Mouse (Mus musculus) megakaryocyte, adult 5-6 weeks (primary cell): ENCODE results near the gene Onecut3. TPM values are rescaled to one million over a fixed set of nuclear protein-coding genes. Genes with fewer than 3 reads are reported as not detected.
A peak's percentile ranks its signal among the peaks of the same experiment; 100 is the strongest.

Experiments used
- ATAC-seq: 2 replicates; pipeline ENCODE4 v1.8.0; 2016; ENCODE audit warnings: mild to moderate bottlenecking, inconsistent platforms; ENCODE audit not compliant: poor library complexity, severe bottlenecking
- total RNA-seq, 2 experiments: library from RNA; stranded (forward) in 1 of 2; stranded (reverse) in 1 of 2; fragments of 153-499, 151-499 nt in 1 of 2; fragments of 221-1000, 200-1000 nt in 1 of 2; gene quantifications; 2 replicates each; pipeline versions ENCODE4 v1.2.3 to v1.2.4; 2015 to 2017

Gene Onecut3
- total RNA-seq (2015) (not detected in 2 replicates), total RNA-seq (2017) (not detected in 2 replicates)

- ATAC-seq = no peak
Measured at GRCm38 (mm10) chr10:80494732-80495131, at the start of gene Onecut3. Gene Onecut3 (plus strand): TSS chr10:80494835.

DNA sequence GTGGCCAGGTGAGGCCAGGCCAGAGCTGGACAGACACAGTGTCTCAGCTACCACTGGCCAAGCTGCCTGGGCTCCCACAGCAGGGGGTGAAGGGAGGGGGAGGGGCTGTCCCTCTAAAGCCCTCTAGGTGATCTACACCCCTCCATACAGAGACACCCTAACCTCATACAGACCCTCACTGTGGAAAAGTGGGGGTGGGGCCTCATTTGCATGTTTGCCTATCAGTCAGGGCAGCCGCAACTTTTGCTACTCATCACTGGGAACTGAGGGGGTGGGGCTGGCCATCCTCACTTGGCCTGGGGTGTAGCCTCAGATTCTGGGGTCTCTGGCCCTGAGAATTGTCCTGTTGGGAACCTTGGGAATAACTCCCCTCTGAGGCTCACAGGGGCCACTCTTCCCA lies 49.6 kb upstream of the Onecut3 start:
- ATAC-seq = no peak

- peak; percentile 95 for ATAC-seq
Measured at GRCm38 (mm10) chr10:80445898-80446601, 48.6 kb upstream of the Onecut3 start.

DNA sequence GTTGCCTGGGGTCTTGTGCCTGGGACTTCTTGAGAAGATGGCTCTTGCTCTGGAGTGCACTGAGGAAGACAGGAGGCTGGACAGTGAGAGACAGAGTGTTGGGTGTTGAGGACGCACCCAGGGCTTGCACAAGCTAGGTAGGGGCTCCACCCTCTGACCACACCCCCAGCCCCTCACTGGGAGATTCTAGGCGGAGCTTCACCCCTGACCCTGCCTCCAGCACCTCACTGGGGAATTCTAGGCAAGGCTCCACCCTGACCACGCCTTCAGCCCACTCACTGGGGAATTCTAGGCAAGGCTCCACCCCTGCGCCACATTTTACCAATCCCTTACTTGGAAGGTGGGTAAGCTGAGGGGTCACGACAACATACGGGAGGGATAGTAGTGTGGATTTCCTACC lies 44.0 kb upstream of the Onecut3 start:
- no peak for ATAC-seq

DNA sequence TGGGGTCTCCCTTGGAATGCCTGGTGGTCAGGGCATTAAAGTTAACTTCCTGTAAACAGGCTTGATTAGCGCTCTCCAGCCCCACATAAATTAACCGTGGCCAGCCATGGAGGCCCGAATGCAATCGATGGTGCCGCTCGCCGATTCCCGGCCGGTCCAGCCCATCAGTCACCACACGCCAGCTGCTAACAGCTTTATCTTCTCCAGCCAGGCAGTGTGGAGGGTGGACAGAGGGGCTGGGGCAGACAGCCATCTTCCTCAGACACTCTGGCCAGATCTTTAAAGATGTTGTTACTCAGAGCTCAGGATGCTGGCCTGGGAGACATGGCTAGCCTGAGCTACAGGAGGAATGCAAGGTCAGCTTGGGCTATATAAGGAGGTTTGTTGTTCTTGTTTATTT lies 41.0 kb upstream of the Onecut3 start:
- no peak for ATAC-seq

DNA sequence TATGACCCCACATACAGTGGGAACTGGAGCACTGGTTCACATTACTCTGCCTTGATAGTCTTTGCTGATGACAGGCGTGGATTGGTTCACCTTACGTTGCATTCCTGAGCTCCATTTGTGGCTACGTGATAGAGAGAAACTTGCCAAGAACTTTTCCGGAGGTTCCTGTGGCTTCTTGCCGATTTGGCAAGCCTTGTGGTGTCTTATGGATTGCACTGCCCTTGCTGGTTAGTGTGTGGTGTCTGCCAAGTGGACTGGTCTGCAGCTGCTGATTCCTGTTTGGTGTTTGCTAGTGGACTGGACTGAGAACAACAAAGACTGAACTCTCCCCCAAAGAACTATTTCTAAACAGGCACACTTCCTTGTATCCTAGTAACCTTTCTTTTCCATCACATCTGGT lies 39.9 kb upstream of the Onecut3 start:
- no peak for ATAC-seq

DNA sequence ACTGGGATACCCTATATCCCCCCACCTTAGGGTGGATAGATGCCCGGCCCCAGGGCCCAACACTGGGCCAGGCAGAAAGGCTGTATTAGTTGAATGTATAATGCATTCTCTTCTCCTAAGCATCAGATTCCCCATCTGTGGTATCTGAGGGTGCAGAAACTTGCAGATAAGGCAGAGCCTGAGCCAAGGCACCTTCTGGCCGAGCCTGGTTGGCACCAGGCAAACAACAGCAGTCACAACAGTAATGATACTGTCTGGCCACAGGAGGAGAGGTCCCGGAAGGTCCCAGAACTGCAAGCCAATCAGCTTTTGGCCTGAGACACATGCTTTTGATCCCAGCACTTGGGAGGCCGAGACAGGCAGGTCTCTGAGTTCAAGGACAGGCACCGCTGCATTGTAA lies 38.9 kb upstream of the Onecut3 start:
- ATAC-seq = no peak

- no peak for ATAC-seq
Measured at GRCm38 (mm10) chr10:80459236-80459635, 35.4 kb upstream of the Onecut3 start.

- no peak for ATAC-seq
Measured at GRCm38 (mm10) chr10:80459671-80460070, 35.0 kb upstream of the Onecut3 start.

GRCm38 (mm10) chr10:80460324-80460723 lies 34.3 kb upstream of the Onecut3 start:
- ATAC-seq = no peak

GRCm38 (mm10) chr10:80461346-80461745 lies 33.3 kb upstream of the Onecut3 start:
- no peak for ATAC-seq

GRCm38 (mm10) chr10:80464381-80465035 lies 30.1 kb upstream of the Onecut3 start:
- ATAC-seq = no peak

GRCm38 (mm10) chr10:80465066-80465465 lies 29.6 kb upstream of the Onecut3 start:
- ATAC-seq = no peak

GRCm38 (mm10) chr10:80475290-80475959 lies 19.2 kb upstream of the Onecut3 start:
- ATAC-seq = peak; percentile 99

- no peak for ATAC-seq
Measured at GRCm38 (mm10) chr10:80478531-80478930, 16.1 kb upstream of the Onecut3 start.

DNA sequence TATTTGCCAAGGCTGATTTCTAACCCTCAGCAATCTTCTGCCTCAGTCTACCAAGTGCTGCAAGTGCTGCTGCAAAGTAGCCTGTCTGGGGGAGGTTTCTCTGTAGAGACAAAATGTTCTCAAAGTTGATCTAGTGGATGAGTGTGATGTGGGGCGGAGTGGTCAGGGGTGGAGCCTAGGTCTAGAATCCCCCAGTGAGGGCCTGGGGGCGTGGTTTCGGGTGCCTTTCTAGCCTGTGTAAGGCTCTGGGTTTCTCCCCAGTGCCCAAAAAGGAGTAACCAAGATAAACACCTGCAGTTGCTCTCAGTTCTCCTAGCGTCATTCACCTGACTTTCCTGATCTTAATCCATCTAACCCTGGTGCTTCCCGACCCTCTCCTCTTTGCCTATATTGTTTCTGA lies 13.6 kb upstream of the Onecut3 start:
- no peak for ATAC-seq

DNA sequence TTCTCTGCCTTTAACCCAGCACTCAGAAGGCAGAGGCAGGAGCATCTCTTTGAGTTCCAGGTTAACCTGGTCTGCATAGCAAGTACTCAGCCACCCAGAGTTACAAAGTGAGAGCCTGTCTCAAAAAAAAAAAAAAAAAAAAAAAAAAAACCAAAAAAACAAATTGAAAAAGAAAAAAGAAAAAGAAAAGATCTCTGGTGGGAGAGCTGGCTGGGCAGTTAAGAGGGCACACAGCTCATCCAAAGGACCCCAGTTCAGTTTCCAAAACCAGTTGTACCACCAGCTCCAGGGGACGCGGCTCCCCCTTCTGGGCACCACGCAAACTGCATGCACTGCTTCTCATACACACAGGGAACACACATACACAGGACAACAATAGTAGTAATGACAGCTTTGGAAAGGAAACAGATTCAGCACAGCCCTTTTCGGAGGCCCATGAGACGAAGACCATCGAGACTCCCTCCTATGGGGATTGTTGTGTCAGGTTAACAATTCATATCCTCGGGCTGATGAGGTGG lies 7.7 kb upstream of the Onecut3 start:
- ATAC-seq = no peak

- ATAC-seq = no peak
Measured at GRCm38 (mm10) chr10:80490051-80490450, 4.6 kb upstream of the Onecut3 start.

DNA sequence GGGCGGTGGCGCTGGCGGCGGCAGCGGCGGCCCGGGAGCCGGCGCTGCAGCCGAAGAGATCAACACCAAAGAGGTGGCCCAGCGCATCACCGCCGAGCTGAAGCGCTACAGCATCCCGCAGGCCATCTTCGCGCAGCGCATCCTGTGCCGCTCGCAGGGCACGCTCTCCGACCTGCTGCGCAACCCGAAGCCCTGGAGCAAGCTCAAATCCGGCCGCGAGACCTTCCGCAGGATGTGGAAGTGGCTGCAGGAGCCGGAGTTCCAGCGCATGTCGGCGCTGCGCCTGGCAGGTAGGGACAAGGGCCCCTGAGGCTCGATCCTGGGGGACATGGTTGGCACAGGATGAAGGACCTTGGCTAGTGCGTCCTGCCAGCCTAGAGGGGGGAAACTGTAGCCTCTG lies 1.3 kb downstream of the Onecut3 start:
- no peak for ATAC-seq

DNA sequence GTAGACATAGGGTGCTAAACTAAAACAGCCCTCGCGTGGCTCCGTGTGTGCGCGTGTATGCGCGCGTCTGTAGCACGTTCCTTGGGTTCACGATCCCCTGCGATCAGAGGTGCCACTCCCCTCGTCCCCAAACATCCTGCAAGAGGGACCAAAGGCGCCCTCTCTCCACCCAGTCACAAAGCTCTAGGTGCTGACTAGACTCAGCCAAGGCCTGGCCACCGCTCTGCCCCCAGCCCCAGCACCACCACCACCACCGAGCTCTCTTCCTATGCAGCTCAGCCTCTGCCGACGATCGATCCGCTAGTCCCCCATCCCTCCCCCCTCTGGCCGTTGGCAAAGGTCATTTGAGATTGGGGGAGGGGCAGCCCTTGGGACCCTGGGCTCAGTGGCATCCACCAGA lies 1.8 kb downstream of the Onecut3 start:
- no peak for ATAC-seq

DNA sequence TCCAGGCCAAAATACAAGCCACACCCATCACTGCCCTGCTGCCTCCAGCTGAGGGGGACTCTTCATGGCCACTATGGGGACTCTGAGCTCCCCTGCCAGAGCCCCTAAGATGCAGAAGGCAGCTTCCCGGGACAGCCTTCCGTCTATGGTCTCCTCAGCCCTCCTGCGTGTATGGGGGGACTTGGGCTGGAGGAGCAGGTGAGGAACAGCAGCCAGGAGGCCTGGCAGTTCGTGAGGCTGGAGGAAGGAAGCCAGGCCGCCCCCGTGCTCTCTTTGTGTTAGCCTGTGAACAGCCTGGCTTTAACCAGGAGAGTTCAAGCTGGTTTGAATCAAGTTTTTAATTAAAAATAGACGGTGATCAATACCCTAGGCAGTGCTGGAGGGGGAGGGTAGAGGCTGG lies 7.7 kb downstream of the Onecut3 start:
- ATAC-seq = no peak

DNA sequence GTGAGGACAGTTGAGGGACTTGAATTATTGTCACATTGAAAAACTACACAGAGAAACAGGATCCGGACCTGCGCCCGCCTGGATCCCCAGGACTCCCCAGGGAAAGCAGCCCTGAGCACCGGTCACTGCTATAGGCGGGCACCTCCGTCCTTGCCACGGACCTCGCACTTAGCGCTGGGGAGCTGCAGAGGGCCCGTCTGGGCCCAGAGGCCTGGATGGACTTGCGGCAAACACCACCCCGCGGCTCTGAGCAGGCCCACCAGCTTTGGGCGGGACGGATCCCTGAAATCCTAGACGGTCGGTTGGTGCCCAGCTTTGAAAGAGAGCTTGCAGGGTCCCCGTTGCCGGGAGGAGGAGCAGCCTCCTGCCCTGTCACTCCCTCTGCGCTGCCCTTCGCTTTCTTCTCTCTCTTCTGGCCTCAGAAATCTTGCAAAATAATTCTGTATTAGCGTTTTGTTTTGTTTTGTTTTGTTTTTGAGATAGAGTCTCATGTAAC lies 8.2 kb downstream of the Onecut3 start:
- ATAC-seq = no peak
